Mouse (Mus musculus) spleen, adult 2 months (tissue): Measurements from ENCODE around the gene Gm17324. TPM values are rescaled to one million over a fixed set of nuclear protein-coding genes. Genes with fewer than 3 reads are reported as not detected.
"Not testable (repeated sequence)": the region's sequence is repeated elsewhere in the genome, so short reads cannot be mapped to it uniquely, and the experiment has no call there.

Source experiments
- DNase-seq, 2 experiments: peaks; one replicate each; pipeline versions ENCODE4 v3.0.0 to v3.0.0-alpha.2; 2012 to 2021; ENCODE audit warnings: low spot score in 2 of 2, low read depth in 1 of 2
- H3K27ac ChIP-seq: fragments of 200-500 bp; 2 replicates; pipeline ENCODE4 v1.5.1; 2012; ENCODE audit warnings: low read length, inconsistent platforms; ENCODE audit not compliant: insufficient read depth
- H3K27me3 ChIP-seq: fragments of 200-500 bp; 2 replicates; pipeline ENCODE4 v1.6.1; 2012; ENCODE audit warnings: mild to moderate bottlenecking, moderate library complexity, low read length, inconsistent platforms; ENCODE audit not compliant: control insufficient read depth, insufficient read depth
- H3K36me3 ChIP-seq: fragments of 200-500 bp; 2 replicates; pipeline ENCODE4 v1.6.1; 2012; ENCODE audit warnings: mild to moderate bottlenecking, low read length, inconsistent platforms; ENCODE audit not compliant: control insufficient read depth, insufficient read depth
- H3K4me1 ChIP-seq: fragments of 200-500 bp; 2 replicates; pipeline ENCODE4 v1.6.1; 2011; ENCODE audit warnings: inconsistent platforms; ENCODE audit not compliant: control insufficient read depth, insufficient read depth, insufficient read length
- H3K4me3 ChIP-seq: fragments of 200-500 bp; 2 replicates; pipeline ENCODE4 v1.5.1; 2011; ENCODE audit warnings: mild to moderate bottlenecking, inconsistent platforms; ENCODE audit not compliant: insufficient read depth, insufficient read length; ENCODE audit errors: extremely low read depth
- CTCF ChIP-seq: fragments of 200-500 bp; IDR thresholded peaks from 2 replicates; pipeline ENCODE4 v1.5.1; 2011; ENCODE audit warnings: mild to moderate bottlenecking, inconsistent platforms; ENCODE audit not compliant: insufficient read depth, insufficient read length, insufficient replicate concordance; ENCODE audit errors: extremely low read depth
- POLR2A ChIP-seq: fragments of 200-500 bp; IDR thresholded peaks from 2 replicates; pipeline ENCODE4 v1.6.1; 2011; ENCODE audit warnings: low read depth, low read length, inconsistent platforms
- WGBS: fragments of 180-500 bp; shearing (Covaris S2); methylation state at CpG from one replicate; pipeline ENCODE4 v1.1.7; 2018; 5-methylcytosine and 5-hydroxymethylcytosine counted together
- polyA plus RNA-seq: library from polyadenylated mRNA; depleted of rRNA; stranded (reverse); fragments of >200 nt; gene quantifications from 2 replicates; pipeline ENCODE4 v1.2.3, GENCODE M21; 2012; rRNA removed

Gm17324 gene
- polyA plus RNA-seq = not detected in 2 replicates

DNA sequence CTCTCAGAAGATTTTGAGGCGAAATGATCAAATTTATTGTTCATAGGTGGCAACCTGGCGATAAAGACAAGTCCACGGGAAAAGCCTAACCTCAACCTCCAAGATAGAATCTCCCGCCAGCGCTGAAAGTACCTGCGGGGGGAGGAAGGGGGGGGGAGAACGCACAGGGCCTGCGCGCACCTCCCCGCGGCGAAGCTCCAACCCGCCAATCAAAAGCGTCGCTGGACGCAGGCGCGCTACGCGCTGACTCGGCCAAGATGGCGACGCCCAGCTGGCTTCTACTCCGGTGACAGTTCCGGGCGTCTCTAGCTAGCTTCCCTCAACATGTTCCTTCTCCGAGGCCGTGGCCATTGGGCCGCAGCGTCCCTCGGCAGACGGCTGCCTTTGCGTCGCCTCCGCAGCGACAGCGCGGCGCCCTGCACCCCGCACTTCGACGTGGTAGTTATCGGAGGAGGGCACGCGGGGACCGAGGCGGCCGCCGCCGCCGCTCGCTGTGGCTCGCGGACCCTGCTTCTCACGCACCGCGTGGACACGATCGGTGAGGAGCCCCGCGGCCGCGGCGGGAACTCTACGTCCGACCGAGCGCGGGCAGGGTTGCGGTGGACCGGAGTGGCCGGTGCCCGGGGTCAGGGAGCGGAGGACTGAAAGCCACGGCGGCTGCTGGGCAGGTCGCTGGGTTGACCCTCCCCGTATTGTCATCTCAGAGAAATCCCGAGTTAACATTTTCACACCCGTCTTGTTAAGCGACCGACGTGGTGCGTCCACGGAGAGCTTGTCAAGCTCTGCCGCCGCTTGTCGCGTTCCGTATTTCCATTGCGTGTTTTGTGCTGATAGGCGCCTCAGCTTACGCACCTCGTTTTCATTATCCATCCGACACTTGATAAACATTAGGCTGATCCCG lies at the start of gene Gm17324, which contains the start of gene Mto1:
Gene Gm17324, minus strand, starts transcription at position 814 of the 901 bp plus-strand sequence.
Gene Mto1, plus strand, starts transcription at position 236 of the 901 bp plus-strand sequence.
- Histone ChIP-seq H3K4me1 (no peaks in the 10 kb centered on the region; the same call in 1 of the 2 replicates), H3K27me3 (no peaks in the 10 kb centered on the region), H3K4me3 (peak within 1 kb of the TSS; percentile 71), H3K27ac (peak within 1 kb of the TSS; percentile 76), H3K36me3 (peaks cover 6% of the 10 kb centered on the region; the same call in 1 of the 2 replicates)
- peak; percentile 84 to 85 for DNase-seq
- under 1% methylated on average over 96 of the region's 96 CpGs for WGBS
- TF ChIP-seq POLR2A = peak; percentile 67
- no peak for TF ChIP-seq CTCF

- H3K27me3 ChIP-seq = no peaks in the 10 kb centered on the region
- WGBS = 60% methylated on average over 7 of the region's 7 CpGs
- no peak overlapping the region for H3K27ac ChIP-seq
- H3K4me1 ChIP-seq = no peaks in the 10 kb centered on the region
- H3K4me3 ChIP-seq = no peak overlapping the region
- no peak for DNase-seq
- no peaks in the 10 kb centered on the region for H3K36me3 ChIP-seq
- TF ChIP-seq POLR2A (no peak), CTCF (no peak)
Observed at GRCm38 (mm10) chr9:78493171-78493570, 44.6 kb upstream of the Gm17324 start.

DNA sequence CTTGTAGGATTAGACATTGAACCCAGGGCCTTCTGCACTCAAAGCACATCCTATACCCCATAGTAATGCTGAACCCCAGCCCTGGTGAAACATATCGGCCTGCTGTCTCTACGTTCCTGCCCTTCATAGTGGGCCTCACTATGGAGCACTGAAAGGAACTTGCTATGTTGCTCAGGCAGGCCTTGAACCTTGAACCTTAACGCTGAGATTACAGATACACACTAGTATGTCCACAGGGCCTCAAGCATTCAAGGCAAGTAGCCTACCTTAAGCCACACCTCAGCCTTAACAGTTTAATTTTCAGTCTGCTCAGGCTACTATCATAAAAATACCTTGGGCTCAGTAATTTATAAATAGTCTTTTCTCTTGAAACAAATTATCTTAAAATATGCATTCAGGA lies 43.7 kb upstream of the Gm17324 start:
- Histone ChIP-seq H3K27ac (no peak overlapping the region), H3K27me3 (no peaks in the 10 kb centered on the region), H3K4me1 (no peaks in the 10 kb centered on the region), H3K36me3 (no peaks in the 10 kb centered on the region), H3K4me3 (no peak overlapping the region)
- DNase-seq = no peak
- WGBS = 94% methylated on average over 3 of the region's 3 CpGs
- TF ChIP-seq CTCF (no peak), POLR2A (no peak)

DNA sequence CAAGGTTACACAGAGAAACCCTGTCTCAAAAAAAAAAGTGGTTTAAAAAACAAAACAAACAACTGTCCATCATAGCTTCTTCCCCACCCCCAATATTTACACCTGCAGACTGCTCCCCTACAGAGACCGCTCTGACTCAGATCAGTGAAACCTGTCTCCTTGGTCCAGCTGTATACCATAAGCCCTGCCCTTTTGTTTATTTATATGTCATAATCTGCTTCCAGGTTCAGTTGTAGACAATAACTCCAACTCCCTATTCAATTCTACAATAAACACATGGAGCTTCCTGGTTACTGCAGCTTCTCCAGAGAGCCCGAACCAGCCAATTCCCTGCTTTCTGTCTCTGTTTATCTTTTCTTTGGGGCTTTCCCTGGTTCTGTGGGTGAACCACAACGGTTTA lies 42.6 kb upstream of the Gm17324 start:
- 83% methylated on average over 3 of the region's 3 CpGs for WGBS
- no peak for DNase-seq
- H3K4me3 ChIP-seq = no peak overlapping the region
- no peaks in the 10 kb centered on the region for H3K4me1 ChIP-seq
- no peaks in the 10 kb centered on the region for H3K36me3 ChIP-seq
- H3K27me3 ChIP-seq = no peaks in the 10 kb centered on the region
- H3K27ac ChIP-seq = no peak overlapping the region
- no peak for TF ChIP-seq CTCF
- TF ChIP-seq POLR2A = no peak

DNA sequence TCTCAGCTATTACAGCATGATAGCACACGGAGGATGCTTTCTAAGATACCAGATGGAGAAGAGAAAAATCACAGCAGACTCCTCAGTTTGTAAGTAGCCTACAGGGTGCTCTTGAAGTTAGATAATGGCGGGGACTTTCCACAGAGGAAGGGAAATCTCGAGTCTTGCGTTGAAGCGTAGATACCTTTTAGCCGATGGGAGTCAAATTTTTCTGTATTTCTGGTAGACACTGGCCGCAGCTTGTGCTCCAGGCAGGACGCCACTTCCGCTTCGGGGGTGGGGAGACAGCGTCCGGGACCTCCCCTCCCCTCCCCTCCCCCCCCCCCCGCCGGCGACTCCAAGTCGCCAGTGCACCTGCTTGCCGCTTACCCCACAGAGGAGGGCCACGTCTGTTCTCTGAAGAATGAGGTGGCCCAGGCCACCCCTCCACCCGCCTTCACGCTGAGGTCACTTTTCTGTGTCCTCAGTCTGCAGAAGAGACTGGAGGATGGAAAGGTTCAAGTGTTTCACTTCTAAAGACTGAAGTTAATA lies 40.4 kb upstream of the Gm17324 start, which contains the start of gene Eef1a1:
Gene Eef1a1, minus strand, starts transcription at position 262 of the 531 bp plus-strand sequence.
- TF ChIP-seq POLR2A (no peak), CTCF (no peak)
- peak within 1 kb of the TSS; percentile 57; the same call in 1 of the 2 replicates for H3K27ac ChIP-seq
- H3K4me3 ChIP-seq = peak within 1 kb of the TSS; percentile 57
- WGBS = under 1% methylated on average over 18 of the region's 20 CpGs
- DNase-seq = peak; percentile 43 to 71
- H3K4me1 ChIP-seq = no peaks in the 10 kb centered on the region
- no peaks in the 10 kb centered on the region for H3K36me3 ChIP-seq
- no peaks in the 10 kb centered on the region for H3K27me3 ChIP-seq

GRCm38 (mm10) chr9:78488021-78488420 lies 39.4 kb upstream of the Gm17324 start:
- H3K4me1 ChIP-seq, H3K27me3 ChIP-seq, H3K27ac ChIP-seq, H3K36me3 ChIP-seq, H3K4me3 ChIP-seq, DNase-seq: not testable (repeated sequence)
- 90% methylated on average over 5 of the region's 5 CpGs for WGBS

DNA sequence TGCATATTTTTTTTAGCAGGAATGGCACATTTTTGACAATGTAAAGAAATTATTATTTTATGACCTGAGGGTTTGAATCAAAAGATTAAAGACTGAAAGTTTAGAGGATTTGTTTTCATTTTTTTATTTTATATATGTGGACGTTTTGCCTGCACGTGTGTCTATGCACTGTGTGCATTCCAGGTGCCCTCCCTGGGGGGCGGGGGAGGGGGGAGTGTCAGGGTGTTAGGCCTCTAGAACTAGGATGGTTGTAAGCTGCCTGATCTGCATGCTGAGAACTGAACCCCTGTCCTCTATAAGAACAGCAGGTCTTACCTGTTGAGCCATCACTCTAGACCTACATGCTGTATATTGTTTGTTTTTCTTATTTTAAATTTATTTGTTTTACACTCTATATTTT lies 36.1 kb upstream of the Gm17324 start:
- TF ChIP-seq CTCF (no peak), POLR2A (no peak)
- WGBS = 86% methylated on average over 3 of the region's 3 CpGs
- Histone ChIP-seq H3K27me3 (no peaks in the 10 kb centered on the region), H3K4me3 (no peak overlapping the region), H3K36me3 (peaks cover 2% of the 10 kb centered on the region), H3K27ac (no peak overlapping the region), H3K4me1 (no peaks in the 10 kb centered on the region; the same call in 1 of the 2 replicates)
- no peak for DNase-seq
